Mouse (Mus musculus): Measurements from ENCODE around the gene Coil.

- no peak for TF ChIP-seq CTCF (IDR thresholded peaks at IDR 0.05; ENCODE audit: low read depth, low read length)
- no peak for TF ChIP-seq POLR2A (IDR thresholded peaks at IDR 0.05; ENCODE audit: extremely low read depth, insufficient read depth, low read length)
These were observed 3.1 kb upstream of the Coil start, which contains the start of gene Elobl for GRCm38 (mm10) chr11:88966881-88967361.
